Mouse (Mus musculus) embryonic facial prominence, embryonic 11.5 days (tissue): Measurements from ENCODE around the gene Trim44. TPM values are rescaled to one million over a fixed set of nuclear protein-coding genes. Genes with fewer than 3 reads are reported as not detected.

Experiments used
- ATAC-seq: fragments of 200-750 bp; cut with Nextera tagmentation; replicated peaks from 2 replicates; pipeline ENCODE4 v1.8.0; 2017; ENCODE audit warnings: low read depth; ENCODE audit not compliant: insufficient number of reproducible peaks, low FRiP score, low TSS enrichment
- DNase-seq: peaks from one replicate; pipeline ENCODE4 v3.0.0-alpha.2; 2015; ENCODE audit warnings: low spot score
- H3K27ac ChIP-seq: fragments of 300-500 bp; sonication (generic); replicated peaks from 2 replicates; pipeline ENCODE4 v1.5.1; 2014; ENCODE audit warnings: mild to moderate bottlenecking, low read depth, low read length, control low read depth
- H3K27me3 ChIP-seq: fragments of 300-500 bp; sonication (generic); 2 replicates; pipeline ENCODE4 v1.6.1; 2014; ENCODE audit warnings: mild to moderate bottlenecking, low read length, moderate library complexity, mixed read lengths; ENCODE audit not compliant: control insufficient read depth, insufficient read depth
- H3K36me3 ChIP-seq: fragments of 300-500 bp; sonication (generic); replicated peaks from 2 replicates; pipeline ENCODE4 v1.6.1; 2014; ENCODE audit warnings: low read depth, mild to moderate bottlenecking, low read length, moderate library complexity, mixed read lengths; ENCODE audit not compliant: control insufficient read depth, insufficient read depth
- H3K4me1 ChIP-seq: fragments of 300-500 bp; sonication (generic); 2 replicates; pipeline ENCODE4 v1.6.1; 2014; ENCODE audit warnings: low read length, mixed read lengths; ENCODE audit not compliant: control insufficient read depth, insufficient read depth
- H3K4me2 ChIP-seq: fragments of 300-500 bp; sonication (generic); 2 replicates; pipeline ENCODE4 v1.6.1; 2014; ENCODE audit warnings: low read depth, mild to moderate bottlenecking, control low read depth, low read length, moderate library complexity
- H3K4me3 ChIP-seq: fragments of 300-500 bp; sonication (generic); 2 replicates; pipeline ENCODE4 v1.5.1; 2014; ENCODE audit warnings: low read depth, low read length, control low read depth
- H3K9ac ChIP-seq: fragments of 300-500 bp; sonication (generic); replicated peaks from 2 replicates; pipeline ENCODE4 v1.6.1; 2014; ENCODE audit warnings: mild to moderate bottlenecking, control low read depth, low read length
- H3K9me3 ChIP-seq: fragments of 300-500 bp; sonication (generic); replicated peaks from 2 replicates; pipeline ENCODE4 v1.6.1; 2016; ENCODE audit warnings: mild to moderate bottlenecking, low read length, inconsistent platforms, mixed read lengths; ENCODE audit not compliant: control insufficient read depth
- WGBS: fragments of 180-500 bp; shearing (Covaris S2); extraction: QIAGEN DNeasy Blood & Tissue Kit; methylation state at CpG from one replicate; pipeline ENCODE4 v1.1.7; 2014; 5-methylcytosine and 5-hydroxymethylcytosine counted together
- polyA plus RNA-seq: library from polyadenylated mRNA; unstranded; fragments of >200 nt; fragmentation: Nextera tagmentation; extraction: Ambion mirVana; gene quantifications from 2 replicates; pipeline ENCODE4 v1.2.1, GENCODE M21; 2014

Trim44 gene
- polyA plus RNA-seq, 1 experiment from 2014 or later = 35.7 TPM

GRCm38 (mm10) chr2:102341429-102341828, 66.2 kb downstream of the Trim44 start:
- H3K27ac ChIP-seq = no peak overlapping the region
- 93% methylated on average over 2 of the region's 2 CpGs for WGBS

DNA sequence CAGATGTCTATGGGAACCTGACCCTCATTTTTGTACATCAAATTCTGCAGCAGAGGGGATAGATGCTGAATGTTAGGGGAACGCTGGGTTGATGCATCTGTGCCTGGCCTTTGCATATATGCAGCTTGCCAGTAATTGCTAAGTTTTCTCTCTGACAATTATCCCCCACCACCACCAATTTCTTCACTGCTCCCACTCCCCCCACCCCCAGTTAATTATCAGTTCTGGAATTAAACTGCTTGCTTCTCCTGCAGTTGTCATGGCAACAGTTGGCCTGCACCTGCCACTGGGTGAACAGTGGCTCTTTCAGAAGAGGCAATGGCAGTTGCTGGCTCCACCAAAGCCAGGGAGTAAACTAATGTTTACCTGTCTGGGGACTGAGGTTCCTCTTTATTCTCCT, 70.8 kb downstream of the Trim44 start:
- Histone ChIP-seq H3K27ac (no peak overlapping the region), H3K4me3 (no peak overlapping the region), H3K9ac (no peak overlapping the region), H3K27me3 (no peaks in the 10 kb centered on the region), H3K36me3 (no peaks in the 10 kb centered on the region), H3K4me2 (no peak overlapping the region), H3K9me3 (no peaks in the 10 kb centered on the region), H3K4me1 (no peaks in the 10 kb centered on the region)
- DNase-seq = no peak
- 78% methylated on average over 1 of the region's 1 CpGs for WGBS
- ATAC-seq = no peak

More at GRCm38 (mm10) chr2:102341429-102341828, 66.2 kb downstream of the Trim44 start:
- ATAC-seq (no peak), DNase-seq (no peak)
- Histone ChIP-seq H3K9me3 (no peaks in the 10 kb centered on the region), H3K4me2 (no peak overlapping the region), H3K4me1 (no peaks in the 10 kb centered on the region), H3K4me3 (no peak overlapping the region), H3K9ac (no peak overlapping the region), H3K36me3 (no peaks in the 10 kb centered on the region), H3K27me3 (no peaks in the 10 kb centered on the region)

- H3K4me1 ChIP-seq = no peaks in the 10 kb centered on the region
- H3K9ac ChIP-seq = no peak overlapping the region
- no peaks in the 10 kb centered on the region for H3K9me3 ChIP-seq
- no peak overlapping the region for H3K4me2 ChIP-seq
- no peak overlapping the region for H3K4me3 ChIP-seq
- H3K27ac ChIP-seq = no peak overlapping the region
- no peak for ATAC-seq
- 58% methylated on average over 2 of the region's 2 CpGs for WGBS
- H3K27me3 ChIP-seq = no peaks in the 10 kb centered on the region
- H3K36me3 ChIP-seq = no peaks in the 10 kb centered on the region
- no peak for DNase-seq
Observed at GRCm38 (mm10) chr2:102331932-102332331, 75.7 kb downstream of the Trim44 start.

DNA sequence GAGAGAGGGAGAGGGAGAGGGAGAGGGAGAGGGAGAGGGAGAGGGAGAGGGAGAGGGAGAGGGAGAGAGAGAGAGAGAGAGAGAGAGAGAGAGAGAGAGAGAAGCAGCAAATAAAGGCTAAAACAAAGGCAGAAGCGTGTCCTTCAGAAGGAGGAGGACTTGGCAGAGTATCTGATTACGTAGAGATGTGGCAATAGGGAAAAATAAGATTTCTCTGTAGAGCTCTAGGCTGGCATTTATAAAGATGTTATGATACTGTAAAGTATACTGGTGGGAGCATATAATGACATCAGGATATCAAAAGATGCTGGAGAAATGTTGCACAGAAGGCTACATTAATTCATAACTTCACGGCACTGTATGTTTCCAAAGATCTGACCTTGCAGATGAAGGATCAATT, 76.5 kb downstream of the Trim44 start:
- Histone ChIP-seq H3K27me3 (no peaks in the 10 kb centered on the region), H3K9me3 (no peaks in the 10 kb centered on the region), H3K27ac (no peak overlapping the region), H3K4me1 (no peaks in the 10 kb centered on the region), H3K4me2 (no peak overlapping the region), H3K9ac (no peak overlapping the region), H3K36me3 (no peaks in the 10 kb centered on the region), H3K4me3 (no peak overlapping the region)
- no peak for ATAC-seq
- WGBS = 74% methylated on average over 3 of the region's 3 CpGs
- no peak for DNase-seq

- Histone ChIP-seq H3K9me3 (no peaks in the 10 kb centered on the region), H3K27ac (no peak overlapping the region), H3K36me3 (no peaks in the 10 kb centered on the region), H3K9ac (no peak overlapping the region), H3K4me3 (no peak overlapping the region), H3K4me2 (no peak overlapping the region), H3K4me1 (no peaks in the 10 kb centered on the region), H3K27me3 (no peaks in the 10 kb centered on the region)
- 91% methylated on average over 2 of the region's 2 CpGs for WGBS
- DNase-seq (no peak), ATAC-seq (no peak)
Observed at GRCm38 (mm10) chr2:102325921-102326320, 81.7 kb downstream of the Trim44 start.

DNA sequence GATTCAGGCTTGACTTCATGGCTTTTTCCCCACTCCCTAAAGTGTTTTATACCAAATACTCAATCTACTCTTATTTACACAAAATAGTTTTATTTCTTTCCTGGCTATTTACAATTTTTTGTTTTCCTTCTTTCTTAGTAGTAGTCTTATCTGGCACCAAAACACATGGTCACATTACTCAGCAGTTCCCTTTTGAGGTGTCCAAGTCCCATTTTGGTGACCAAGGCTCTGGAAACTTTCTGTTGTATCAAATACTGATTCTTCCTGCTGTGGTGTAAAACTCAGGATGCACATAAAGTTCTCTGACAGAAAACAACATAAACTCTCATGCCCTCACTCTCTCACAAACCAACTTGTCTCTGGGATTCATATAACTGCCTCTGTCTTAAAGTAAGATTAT, 83.3 kb downstream of the Trim44 start:
- no peak overlapping the region for H3K27ac ChIP-seq
- H3K4me1 ChIP-seq = no peaks in the 10 kb centered on the region
- DNase-seq = no peak
- H3K9ac ChIP-seq = no peak overlapping the region
- ATAC-seq = no peak
- H3K27me3 ChIP-seq = no peaks in the 10 kb centered on the region
- no peaks in the 10 kb centered on the region for H3K9me3 ChIP-seq
- no peak overlapping the region for H3K4me3 ChIP-seq
- no peaks in the 10 kb centered on the region for H3K36me3 ChIP-seq
- H3K4me2 ChIP-seq = no peak overlapping the region

DNA sequence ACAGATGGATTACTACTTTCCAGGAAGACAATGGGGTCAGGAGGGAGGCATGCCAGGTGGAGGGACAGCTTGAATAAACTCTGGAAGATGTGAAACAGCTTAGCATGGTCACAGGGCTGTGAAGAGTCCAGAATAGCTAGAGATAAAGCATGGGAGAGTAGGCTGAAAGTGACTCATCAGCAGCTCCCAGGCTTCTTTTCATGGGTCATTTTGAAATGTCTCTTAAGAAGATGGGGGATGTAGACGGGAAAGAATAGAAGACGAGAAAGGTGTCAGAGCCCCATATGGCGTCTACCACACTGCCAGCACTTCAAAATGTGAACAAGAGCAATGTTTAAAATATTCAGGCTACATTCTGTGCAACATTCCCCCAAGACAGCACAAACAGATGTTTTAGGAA, 91.1 kb downstream of the Trim44 start:
- ATAC-seq (no peak), DNase-seq (no peak)
- H3K4me1 ChIP-seq = no peaks in the 10 kb centered on the region
- no peak overlapping the region for H3K9ac ChIP-seq
- no peaks in the 10 kb centered on the region for H3K36me3 ChIP-seq
- no peak overlapping the region for H3K27ac ChIP-seq
- no peaks in the 10 kb centered on the region for H3K9me3 ChIP-seq
- H3K4me2 ChIP-seq = no peak overlapping the region
- H3K4me3 ChIP-seq = no peak overlapping the region
- H3K27me3 ChIP-seq = no peaks in the 10 kb centered on the region
- 77% methylated on average over 3 of the region's 3 CpGs for WGBS

DNA sequence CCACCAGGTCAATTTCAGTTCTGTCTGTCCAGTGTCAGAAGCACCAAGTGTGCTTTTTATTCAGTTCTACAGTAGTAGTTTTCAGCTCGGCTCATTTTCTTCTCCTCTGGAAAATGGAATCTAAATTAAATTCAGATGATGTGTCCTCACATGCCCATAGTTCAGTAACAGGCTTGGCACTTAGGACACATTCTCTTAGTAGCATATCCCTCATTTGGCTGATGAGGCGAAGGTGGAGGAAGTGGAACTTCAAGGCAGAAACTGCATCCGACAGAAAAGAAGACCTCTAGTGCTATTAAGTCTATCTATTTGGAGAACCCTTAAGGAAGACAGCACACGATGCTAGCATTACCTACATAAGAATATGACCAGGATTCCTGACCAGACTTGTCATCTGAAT, 92.5 kb downstream of the Trim44 start:
- no peaks in the 10 kb centered on the region for H3K27me3 ChIP-seq
- H3K9me3 ChIP-seq = no peaks in the 10 kb centered on the region
- ATAC-seq (no peak), DNase-seq (no peak)
- H3K4me3 ChIP-seq = no peak overlapping the region
- H3K4me2 ChIP-seq = no peak overlapping the region
- no peak overlapping the region for H3K27ac ChIP-seq
- H3K4me1 ChIP-seq = no peaks in the 10 kb centered on the region
- WGBS = 78% methylated on average over 4 of the region's 4 CpGs
- H3K36me3 ChIP-seq = no peaks in the 10 kb centered on the region
- no peak overlapping the region for H3K9ac ChIP-seq
